Mouse (Mus musculus) right cerebral cortex, postnatal 36 days (tissue): ENCODE results near the gene Pde3a.

Experiments used
- DNase-seq, 2 experiments: peaks; one replicate each; pipeline ENCODE4 v3.0.0; 2022; ENCODE audit warnings: low spot score in 2 of 2, mixed read lengths in 1 of 2

Pde3a gene

DNA sequence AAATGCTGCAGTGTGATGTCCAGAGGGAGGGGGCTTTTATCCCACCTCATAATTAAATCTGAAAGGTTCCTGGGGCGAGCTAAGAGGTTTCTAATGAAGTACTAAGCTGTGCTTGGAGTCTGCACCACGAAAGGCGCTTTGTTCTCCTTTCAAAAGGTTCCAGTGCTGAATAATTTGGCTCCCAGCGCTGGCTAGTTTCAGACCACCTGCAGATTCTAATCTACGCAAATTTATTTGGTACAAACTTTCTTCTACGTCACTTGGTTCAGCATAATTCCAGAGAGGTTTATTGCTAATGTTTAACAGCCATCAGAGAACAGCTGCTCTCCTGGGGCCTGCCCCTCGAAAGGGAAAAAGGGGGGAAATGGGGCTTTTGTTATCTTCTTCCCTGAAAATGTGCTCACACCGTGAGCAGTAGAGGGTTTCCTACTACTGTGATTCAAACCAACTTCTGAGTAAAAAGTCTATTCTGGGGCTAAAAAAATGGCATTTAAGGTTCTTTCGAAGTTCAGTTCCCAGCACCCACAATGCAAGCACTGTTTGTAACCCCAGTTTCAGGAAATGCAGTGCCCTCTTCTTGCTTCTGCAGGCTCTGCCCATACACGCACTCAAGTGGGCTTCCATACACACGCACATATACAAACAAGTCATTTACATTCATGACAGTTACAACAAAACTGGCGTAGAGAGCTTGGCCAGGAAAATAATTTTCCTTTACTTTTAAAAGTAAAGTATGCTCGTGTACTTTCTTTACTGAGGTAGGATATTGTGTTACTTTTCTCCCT, 246.8 kb downstream of the Pde3a start:
- DNase-seq = no peak

- DNase-seq = no peak
These were observed 250.4 kb downstream of the Pde3a start for GRCm38 (mm10) chr6:141499511-141499910.

- no peak for DNase-seq
These were observed 252.1 kb downstream of the Pde3a start for GRCm38 (mm10) chr6:141501171-141501570.

- no peak for DNase-seq
These were observed 273.5 kb downstream of the Pde3a start for GRCm38 (mm10) chr6:141522541-141522940.

GRCm38 (mm10) chr6:141523747-141524640, 274.9 kb downstream of the Pde3a start, which contains the start of gene Slco1c1:
Slco1c1 (plus strand) TSS chr6:141524368.
- DNase-seq = peak in 1 of 2 experiments; percentile 10

DNA sequence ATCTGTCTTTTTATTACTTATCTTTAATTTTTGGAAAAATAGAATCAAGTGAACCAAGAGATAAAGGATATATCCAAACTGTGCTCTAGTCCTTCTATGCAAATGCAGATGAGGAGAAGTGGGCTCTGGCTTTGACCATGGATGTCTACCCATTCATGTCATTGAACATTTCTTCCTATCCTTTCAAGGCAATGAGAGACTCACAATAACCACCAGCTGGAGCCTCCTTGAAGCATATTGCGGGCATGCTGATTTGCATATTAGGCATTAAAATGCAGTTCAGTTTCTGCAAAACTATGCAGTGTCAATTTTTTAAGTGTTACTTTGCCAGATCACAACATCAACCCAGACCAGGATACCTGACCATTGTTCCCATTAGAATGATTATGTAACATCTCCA, 276.7 kb downstream of the Pde3a start:
- no peak for DNase-seq

DNA sequence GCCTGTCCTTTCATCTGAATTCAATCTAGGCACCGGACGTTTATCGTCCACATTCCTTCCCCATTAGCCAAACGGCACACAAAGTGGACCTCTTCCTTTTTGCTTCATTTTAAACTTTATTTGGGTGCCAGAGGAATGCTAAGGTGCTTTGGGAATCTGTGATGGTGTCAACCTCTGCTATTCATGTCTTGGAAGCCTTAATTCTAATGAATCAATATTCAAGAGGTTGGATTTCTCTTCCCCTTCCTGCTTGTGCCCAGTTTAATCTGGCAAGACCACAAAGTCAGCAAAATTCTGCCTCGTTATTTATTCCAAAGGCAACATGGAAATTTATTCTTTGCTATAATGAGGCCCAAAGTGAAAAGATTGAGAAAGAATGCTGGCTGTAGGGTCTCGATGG, 281.8 kb downstream of the Pde3a start:
- DNase-seq = no peak

GRCm38 (mm10) chr6:141537298-141537697, 288.2 kb downstream of the Pde3a start:
- DNase-seq = no peak

GRCm38 (mm10) chr6:141541136-141541535, 292.1 kb downstream of the Pde3a start:
- peak in 1 of 2 experiments; percentile 13 for DNase-seq

DNA sequence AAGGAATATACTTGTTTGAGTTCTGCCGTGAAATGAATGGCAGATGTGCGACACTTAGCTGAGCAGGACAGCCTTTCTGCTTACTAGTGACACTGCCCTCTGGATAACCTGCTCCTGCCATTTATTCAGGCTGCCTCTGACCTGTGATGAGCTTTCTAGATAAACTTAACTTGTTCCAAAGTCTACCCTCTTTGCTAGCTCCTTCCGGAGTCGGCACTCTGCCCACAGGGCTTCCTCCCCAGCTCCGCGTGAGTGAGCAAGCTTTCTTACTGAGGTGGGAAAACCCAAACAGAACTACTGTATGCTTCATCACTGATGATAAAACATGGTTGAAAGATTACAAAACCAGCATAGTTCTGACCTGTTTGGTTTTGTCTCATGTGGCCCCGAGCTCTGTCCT, 294.3 kb downstream of the Pde3a start:
- no peak for DNase-seq
